In the genomic region with DNA sequence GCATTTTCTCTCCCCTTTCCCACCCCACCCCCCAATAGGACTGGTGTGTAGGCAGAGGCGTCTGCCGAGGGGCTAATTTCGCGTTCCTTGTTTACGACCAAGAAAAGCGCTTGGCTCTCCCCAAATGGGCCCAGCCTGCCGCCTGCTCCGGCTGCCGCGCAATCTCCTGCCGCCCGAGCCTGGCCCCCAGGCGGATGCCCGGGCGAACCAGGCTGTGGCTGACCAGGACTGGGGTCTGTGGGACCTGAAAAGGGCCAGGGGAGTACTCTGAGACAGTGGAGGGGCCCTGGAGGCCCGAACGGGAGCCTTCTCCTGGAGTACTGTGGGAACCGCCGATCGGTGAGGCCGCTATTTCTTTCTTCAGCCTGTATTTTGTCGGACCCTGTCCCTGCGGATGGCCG, we compare ENCODE assay signal across 1 mouse cellular context.
TF ChIP-seq lines count a peak whose summit lies in the region.

No protein-coding gene starts in this region.

TF ChIP-seq in ES-E14, 5 proteins besides CTCF, POLR2A, EP300 and RAD21:
- TF ChIP-seq ZNF384 (IDR thresholded peaks at IDR 0.05; ENCODE audit: low read depth, low read length), result no peak
- no peak for TF ChIP-seq CHD2 (IDR thresholded peaks at IDR 0.05; ENCODE audit: low read depth, low read length)
- TF ChIP-seq HCFC1 (IDR thresholded peaks at IDR 0.05; ENCODE audit: borderline replicate concordance, insufficient read depth, low read length), result no peak
- TF ChIP-seq MAFK (IDR thresholded peaks at IDR 0.05; ENCODE audit: insufficient read depth, low read depth, low read length), result no peak
- TF ChIP-seq ZC3H11A (IDR thresholded peaks at IDR 0.05; ENCODE audit: borderline replicate concordance, low read depth, low read length), result no peak
